Mouse (Mus musculus) liver, embryonic 11.5 days (tissue): ENCODE results near the gene Nmt2. TPM values are rescaled to one million over a fixed set of nuclear protein-coding genes. Genes with fewer than 3 reads are reported as not detected.

ENCODE experiments used
- ATAC-seq: fragments of 200-750 bp; cut with Nextera tagmentation; replicated peaks from 2 replicates; pipeline ENCODE4 v1.8.0; 2017; ENCODE audit warnings: moderate number of reproducible peaks, mild to moderate bottlenecking, moderate TSS enrichment, moderate library complexity; ENCODE audit not compliant: low FRiP score
- DNase-seq: peaks from one replicate; pipeline ENCODE4 v3.0.0-alpha.2; 2017; ENCODE audit warnings: low spot score
- H3K27ac ChIP-seq: fragments of 300-500 bp; sonication (generic); 2 replicates; pipeline ENCODE4 v1.5.1; 2014; ENCODE audit warnings: mild to moderate bottlenecking, low read depth, low read length, control low read depth
- H3K27me3 ChIP-seq: fragments of 300-500 bp; sonication (generic); replicated peaks from 2 replicates; pipeline ENCODE4 v1.6.1; 2014; ENCODE audit warnings: low read length, mixed read lengths; ENCODE audit not compliant: control insufficient read depth, insufficient read depth
- H3K36me3 ChIP-seq: fragments of 300-500 bp; sonication (generic); 2 replicates; pipeline ENCODE4 v1.6.1; 2014; ENCODE audit warnings: mild to moderate bottlenecking, low read length, moderate library complexity, mixed read lengths; ENCODE audit not compliant: control insufficient read depth, insufficient read depth
- H3K4me1 ChIP-seq: fragments of 300-500 bp; sonication (generic); replicated peaks from 2 replicates; pipeline ENCODE4 v1.6.1; 2014; ENCODE audit warnings: low read length, mixed read lengths; ENCODE audit not compliant: control insufficient read depth, insufficient read depth
- H3K4me2 ChIP-seq: fragments of 300-500 bp; sonication (generic); 2 replicates; pipeline ENCODE4 v1.6.1; 2014; ENCODE audit warnings: mild to moderate bottlenecking, control low read depth, moderate library complexity
- H3K4me3 ChIP-seq: fragments of 300-500 bp; sonication (generic); 2 replicates; pipeline ENCODE4 v1.5.1; 2014; ENCODE audit warnings: low read depth, low read length, control low read depth
- H3K9ac ChIP-seq: fragments of 300-500 bp; sonication (generic); 2 replicates; pipeline ENCODE4 v1.6.1; 2014; ENCODE audit warnings: low read depth, low read length, control low read depth
- H3K9me3 ChIP-seq: fragments of 300-500 bp; sonication (generic); 2 replicates; pipeline ENCODE4 v1.6.1; 2016; ENCODE audit warnings: low read length, inconsistent platforms, mixed read lengths; ENCODE audit not compliant: control insufficient read depth
- WGBS: fragments of 180-500 bp; shearing (Covaris S2); extraction: QIAGEN DNeasy Blood & Tissue Kit; methylation state at CpG from one replicate; pipeline ENCODE4 v1.1.7; 2014; 5-methylcytosine and 5-hydroxymethylcytosine counted together
- polyA plus RNA-seq: library from polyadenylated mRNA; unstranded; fragments of >200 nt; fragmentation: Nextera tagmentation; extraction: Ambion mirVana; gene quantifications from 2 replicates; pipeline ENCODE4 v1.2.1, GENCODE M21; 2014

Gene Nmt2
- polyA plus RNA-seq, 1 experiment from 2014 or later, result 36.5 TPM

DNA sequence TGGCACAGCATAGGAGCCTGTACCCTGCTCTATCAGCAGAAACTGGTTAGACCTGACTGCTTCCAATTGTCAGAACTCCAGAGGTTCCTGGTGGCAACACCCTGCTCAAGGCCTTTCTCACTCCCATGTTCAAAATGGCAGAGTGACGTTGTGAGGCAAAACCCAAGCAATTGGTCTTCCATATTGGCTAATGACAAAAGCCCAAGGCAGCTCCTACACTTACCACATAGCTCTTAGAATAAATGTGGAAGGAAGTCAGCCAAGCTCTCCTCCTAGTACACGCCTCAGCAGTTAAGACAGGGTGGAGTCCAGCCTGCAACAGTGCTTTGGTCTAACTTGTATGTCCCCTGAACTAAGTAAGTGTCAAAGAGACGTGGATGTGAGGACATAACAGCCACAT lies 73.9 kb downstream of the Nmt2 start:
- DNase-seq (no peak), ATAC-seq (no peak)
- no peaks in the 10 kb centered on the region for H3K27me3 ChIP-seq
- H3K4me2 ChIP-seq, result no peak overlapping the region
- H3K4me1 ChIP-seq, result no peaks in the 10 kb centered on the region
- no peaks in the 10 kb centered on the region for H3K36me3 ChIP-seq
- H3K9ac ChIP-seq, result no peak overlapping the region
- H3K9me3 ChIP-seq, result no peaks in the 10 kb centered on the region
- no peak overlapping the region for H3K4me3 ChIP-seq
- no peak overlapping the region for H3K27ac ChIP-seq
- WGBS, result 61% methylated on average over 3 of the region's 3 CpGs

DNA sequence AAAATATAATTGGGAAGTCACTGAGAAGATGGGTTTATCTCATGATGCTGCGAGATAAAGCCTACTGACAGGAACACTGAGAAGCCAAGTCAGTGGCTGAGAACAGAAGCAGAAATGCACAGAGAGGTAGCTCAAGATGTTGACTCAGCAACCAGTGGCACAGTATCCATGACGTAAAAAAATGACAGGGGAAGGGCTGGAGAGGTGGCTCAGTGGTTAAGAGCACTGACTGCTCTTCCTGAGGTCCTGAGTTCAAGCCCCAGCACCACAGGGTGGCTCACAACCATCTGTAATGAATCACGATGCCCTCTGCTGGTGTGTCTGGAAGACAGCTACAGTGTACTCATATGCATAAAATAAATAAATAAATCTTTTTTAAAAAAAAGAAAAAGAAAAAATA lies 77.1 kb downstream of the Nmt2 start:
- Histone ChIP-seq H3K4me1 (no peaks in the 10 kb centered on the region), H3K27ac (no peak overlapping the region), H3K36me3 (no peaks in the 10 kb centered on the region), H3K9me3 (no peaks in the 10 kb centered on the region), H3K27me3 (no peaks in the 10 kb centered on the region), H3K4me2 (no peak overlapping the region), H3K9ac (no peak overlapping the region), H3K4me3 (no peak overlapping the region)
- WGBS, result 69% methylated on average over 3 of the region's 3 CpGs
- DNase-seq (no peak), ATAC-seq (no peak)

DNA sequence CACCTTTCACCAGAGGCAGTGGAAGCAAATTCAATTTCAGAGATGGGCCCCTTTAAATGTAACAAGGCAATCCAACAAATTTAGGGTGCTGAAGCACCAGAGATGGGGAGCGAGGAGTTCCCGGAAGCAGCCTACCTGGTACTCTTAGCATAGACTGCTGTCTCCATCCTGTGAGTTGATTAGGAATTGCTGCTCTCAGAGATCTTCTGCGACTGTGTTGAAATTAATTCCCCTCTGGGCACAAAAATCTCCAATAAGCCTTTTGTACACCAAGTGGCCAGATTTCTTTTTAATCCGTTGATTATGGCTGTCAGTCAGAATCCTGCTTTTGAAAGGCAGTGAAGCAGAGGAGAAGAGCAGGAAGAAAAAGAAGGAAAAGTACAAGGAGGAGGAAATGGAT lies 81.1 kb downstream of the Nmt2 start:
- ATAC-seq, result no peak
- 69% methylated on average over 4 of the region's 4 CpGs for WGBS
- DNase-seq, result no peak
- Histone ChIP-seq H3K9ac (no peak overlapping the region), H3K27me3 (no peaks in the 10 kb centered on the region), H3K4me2 (no peak overlapping the region), H3K4me3 (no peak overlapping the region), H3K36me3 (no peaks in the 10 kb centered on the region), H3K27ac (no peak overlapping the region), H3K9me3 (no peaks in the 10 kb centered on the region), H3K4me1 (no peaks in the 10 kb centered on the region)

Other genes with a start within 250 kb of the Nmt2 start
- 11.2 and 13.0 TPM in 2 replicates for gene Fam171a1, start 170.0 kb upstream of the Nmt2 start, polyA plus RNA-seq
- 34.5 and 37.3 TPM in 2 replicates for gene Rpp38, start 48.4 kb downstream of the Nmt2 start, polyA plus RNA-seq
- 1.3 and 2.2 TPM in 2 replicates for gene Acbd7, start 52.0 kb downstream of the Nmt2 start, polyA plus RNA-seq
- gene Olah, start 113.0 kb downstream of the Nmt2 start, polyA plus RNA-seq, result not detected in 2 replicates
- gene Meig1, start 138.4 kb downstream of the Nmt2 start, polyA plus RNA-seq, result not detected in 2 replicates
- gene Dclre1c, start 139.9 kb downstream of the Nmt2 start, polyA plus RNA-seq, result 10.6 TPM in 2 replicates
- 17.6 and 19.3 TPM in 2 replicates for gene Suv39h2, start 190.8 kb downstream of the Nmt2 start, polyA plus RNA-seq
- gene Gm45902, start 228.6 kb downstream of the Nmt2 start, polyA plus RNA-seq, result 5.1 and 5.3 TPM in 2 replicates
- gene Hspa14, start 228.6 kb downstream of the Nmt2 start, polyA plus RNA-seq, result 145 and 159 TPM in 2 replicates
- gene Cdnf, start 228.8 kb downstream of the Nmt2 start, polyA plus RNA-seq, result 0.15 and 0.16 TPM in 2 replicates